Mouse (Mus musculus) liver, embryonic 14.5 days (tissue): Measurements from ENCODE around the gene Men1. TPM values are rescaled to one million over a fixed set of nuclear protein-coding genes. Genes with fewer than 3 reads are reported as not detected.

Source experiments
- ATAC-seq: fragments of 200-750 bp; cut with Nextera tagmentation; 2 replicates; pipeline ENCODE4 v1.8.0; 2017; ENCODE audit warnings: moderate number of reproducible peaks, mild to moderate bottlenecking, moderate library complexity; ENCODE audit not compliant: insufficient read depth
- DNase-seq, 3 experiments: peaks; one replicate each; pipeline ENCODE4 v3.0.0-alpha.2; 2012 to 2013; ENCODE audit warnings: low read depth in 3 of 3, low spot score in 3 of 3
- H3K27ac ChIP-seq: fragments of 300-500 bp; sonication (generic); 2 replicates; pipeline ENCODE4 v1.5.1; 2014; ENCODE audit warnings: moderate library complexity, mild to moderate bottlenecking, control low read depth, inconsistent platforms
- H3K27me3 ChIP-seq: fragments of 300-500 bp; sonication (generic); 2 replicates; pipeline ENCODE4 v1.6.1; 2014; ENCODE audit warnings: mild to moderate bottlenecking, low read length, moderate library complexity; ENCODE audit not compliant: control insufficient read depth, insufficient read depth
- H3K36me3 ChIP-seq: fragments of 300-500 bp; sonication (generic); replicated peaks from 2 replicates; pipeline ENCODE4 v1.6.1; 2014; ENCODE audit warnings: low read depth; ENCODE audit not compliant: control insufficient read depth, insufficient read depth
- H3K4me1 ChIP-seq, 2 experiments: fragments of 200-500 bp in 1 of 2; fragments of 300-500 bp in 1 of 2; sonication (generic) in 1 of 2; replicated peaks; 2 replicates each; pipeline ENCODE4 v1.6.1; 2012 to 2014; ENCODE audit warnings: antibody characterized with exemption in 1 of 2, inconsistent platforms in 1 of 2, low read length in 1 of 2; ENCODE audit not compliant: control insufficient read depth in 2 of 2, insufficient read depth in 2 of 2
- H3K4me2 ChIP-seq: fragments of 300-500 bp; sonication (generic); 2 replicates; pipeline ENCODE4 v1.6.1; 2014; ENCODE audit warnings: low read depth, mild to moderate bottlenecking, control low read depth, moderate library complexity
- H3K4me3 ChIP-seq, 2 experiments: fragments of 200-500 bp in 1 of 2; fragments of 300-500 bp in 1 of 2; sonication (generic) in 1 of 2; 2 replicates each; pipeline ENCODE4 v1.5.1; 2012 to 2014; ENCODE audit warnings: low read depth in 2 of 2, low read length in 2 of 2, mild to moderate bottlenecking in 2 of 2, control low read depth in 1 of 2, inconsistent platforms in 1 of 2, moderate library complexity in 1 of 2; ENCODE audit not compliant: insufficient read depth in 1 of 2
- H3K9ac ChIP-seq: fragments of 300-500 bp; sonication (generic); replicated peaks from 2 replicates; pipeline ENCODE4 v1.6.1; 2014; ENCODE audit warnings: mild to moderate bottlenecking, control low read depth, moderate library complexity
- H3K9me3 ChIP-seq: fragments of 300-500 bp; sonication (generic); 2 replicates; pipeline ENCODE4 v1.6.1; 2016; ENCODE audit warnings: low read length, mixed read lengths; ENCODE audit not compliant: control insufficient read depth
- CTCF ChIP-seq: IDR thresholded peaks from 2 replicates; pipeline ENCODE4 v1.5.1; 2016; ENCODE audit warnings: antibody characterized with exemption, low read depth, control low read depth
- EP300 ChIP-seq: IDR thresholded peaks from 2 replicates; pipeline ENCODE4 v1.6.1; 2016; ENCODE audit warnings: antibody characterized with exemption, low read depth
- WGBS: fragments of 180-500 bp; shearing (Covaris S2); extraction: QIAGEN DNeasy Blood & Tissue Kit; methylation state at CpG from one replicate; pipeline ENCODE4 v1.1.7; 2014; ENCODE audit not compliant: insufficient replicate concordance; 5-methylcytosine and 5-hydroxymethylcytosine counted together
- polyA plus RNA-seq, 2 experiments: library from polyadenylated mRNA; depleted of rRNA in 1 of 2; stranded (reverse) in 1 of 2; unstranded in 1 of 2; fragments of >200 nt; fragmentation: Nextera tagmentation in 1 of 2; extraction: Ambion mirVana in 1 of 2; gene quantifications; 2 replicates each; pipeline versions ENCODE4 v1.2.1 to v1.2.3; 2012 to 2014

Gene Men1
- polyA plus RNA-seq, 2 experiments, result 12.5 to 20.4 TPM

GRCm38 (mm10) chr19:6313796-6314195 is 21.0 kb upstream of the Men1 start:
- Histone ChIP-seq H3K36me3 (peaks cover 3% of the 10 kb centered on the region; the same call in 1 of the 2 replicates), H3K27ac (no peak overlapping the region), H3K9ac (no peak overlapping the region), H3K4me1 (no peaks in the 10 kb centered on the region), H3K4me2 (no peak overlapping the region), H3K4me3 (no peak overlapping the region), H3K9me3 (no peaks in the 10 kb centered on the region), H3K27me3 (no peaks in the 10 kb centered on the region)
- 85% methylated on average over 8 of the region's 8 CpGs for WGBS
- DNase-seq (no peak), ATAC-seq (no peak)
- no peak for TF ChIP-seq CTCF
- TF ChIP-seq EP300, result no peak

- H3K27me3 ChIP-seq, result no peaks in the 10 kb centered on the region
- WGBS, result 62% methylated on average over 8 of the region's 8 CpGs
- no peaks in the 10 kb centered on the region for H3K4me1 ChIP-seq
- H3K9ac ChIP-seq, result no peak overlapping the region
- H3K36me3 ChIP-seq, result peaks cover 3% of the 10 kb centered on the region; the same call in 1 of the 2 replicates
- TF ChIP-seq CTCF (no peak), EP300 (no peak)
- ATAC-seq, result no peak
- DNase-seq, result no peak
- H3K27ac ChIP-seq, result no peak overlapping the region
- no peak overlapping the region for H3K4me2 ChIP-seq
- no peaks in the 10 kb centered on the region for H3K9me3 ChIP-seq
- H3K4me3 ChIP-seq, result no peak overlapping the region
Measured at GRCm38 (mm10) chr19:6314513-6314912, 20.3 kb upstream of the Men1 start.

GRCm38 (mm10) chr19:6315573-6315972 is 19.2 kb upstream of the Men1 start:
- Histone ChIP-seq H3K27ac (no peak overlapping the region), H3K27me3 (no peaks in the 10 kb centered on the region), H3K4me2 (no peak overlapping the region), H3K4me1 (no peaks in the 10 kb centered on the region), H3K9ac (no peak overlapping the region), H3K36me3 (peaks cover 3% of the 10 kb centered on the region; the same call in 1 of the 2 replicates), H3K9me3 (no peaks in the 10 kb centered on the region), H3K4me3 (no peak overlapping the region)
- TF ChIP-seq EP300, result no peak
- TF ChIP-seq CTCF, result no peak
- ATAC-seq (no peak), DNase-seq (no peak)
- 74% methylated on average over 14 of the region's 14 CpGs for WGBS

GRCm38 (mm10) chr19:6318145-6318544 is 16.6 kb upstream of the Men1 start:
- no peaks in the 10 kb centered on the region for H3K9me3 ChIP-seq
- no peaks in the 10 kb centered on the region for H3K4me1 ChIP-seq
- H3K9ac ChIP-seq, result no peak overlapping the region
- ATAC-seq (no peak), DNase-seq (no peak)
- no peak overlapping the region for H3K4me3 ChIP-seq
- 84% methylated on average over 12 of the region's 12 CpGs for WGBS
- peaks cover 3% of the 10 kb centered on the region; the same call in 1 of the 2 replicates for H3K36me3 ChIP-seq
- no peaks in the 10 kb centered on the region for H3K27me3 ChIP-seq
- no peak overlapping the region for H3K27ac ChIP-seq
- no peak overlapping the region for H3K4me2 ChIP-seq
- TF ChIP-seq CTCF (no peak), EP300 (no peak)

- TF ChIP-seq CTCF (no peak), EP300 (no peak)
- Histone ChIP-seq H3K4me3 (no peak overlapping the region), H3K36me3 (peaks cover 3% of the 10 kb centered on the region; the same call in 1 of the 2 replicates), H3K27ac (no peak overlapping the region), H3K27me3 (no peaks in the 10 kb centered on the region), H3K4me1 (no peaks in the 10 kb centered on the region), H3K9ac (no peak overlapping the region), H3K9me3 (no peaks in the 10 kb centered on the region), H3K4me2 (no peak overlapping the region)
- 60% methylated on average over 8 of the region's 8 CpGs for WGBS
- ATAC-seq (no peak), DNase-seq (no peak)
Measured at GRCm38 (mm10) chr19:6321358-6321757, 13.4 kb upstream of the Men1 start.
